9 mouse cellular contexts compared by ENCODE assay signal in genomic region chr4:58554359-58554838, GRCm38 (mm10). TPM values are rescaled to one million over a fixed set of nuclear protein-coding genes. Genes with fewer than 3 reads are reported as not detected.
A peak's percentile ranks its signal among the peaks of the same experiment; 100 is the strongest.
DNase-seq lines count a peak whose midpoint lies in the region; ATAC-seq and TF ChIP-seq lines count a peak whose summit lies in the region.
"Had no signal": no experiment of that assay in that cellular context is flagged by ENCODE, and none has a peak within 500 bp of the region (broad histone marks: within the 10 kb centered on the region; RNA-seq: fewer than 3 reads in every experiment).

No protein-coding gene starts in this region.

- peaks cover 31% of the 10 kb centered on the region for H3K4me1 ChIP-seq in midbrain, embryonic 10.5 days
- peaks cover 10% of the 10 kb centered on the region for H3K4me1 ChIP-seq in midbrain, embryonic 16.5 days (ENCODE audit: control insufficient read depth, insufficient read depth, low read length)
- peaks cover 15% of the 10 kb centered on the region; the same call in 1 of the 2 replicates for H3K4me1 ChIP-seq in intestine, embryonic 16.5 days (ENCODE audit: control insufficient read depth, insufficient read depth, low read length)
- peaks cover 2% of the 10 kb centered on the region; the same call in 1 of the 2 replicates for H3K4me1 ChIP-seq in small intestine, adult 2 months (ENCODE audit: control insufficient read depth, insufficient read depth, insufficient read length, low read length)

- ATAC-seq in midbrain, embryonic 16.5 days, result no peak
- no peak; the same call in 1 of the 2 replicates for ATAC-seq in intestine, embryonic 16.5 days

- H3K9me3 ChIP-seq in midbrain, embryonic 10.5 days (replicated peaks), result no peaks in the 10 kb centered on the region
- no peaks in the 10 kb centered on the region for H3K9me3 ChIP-seq in midbrain, embryonic 16.5 days (replicated peaks; ENCODE audit: control insufficient read depth, low read length, poor library complexity, severe bottlenecking)
- H3K9me3 ChIP-seq in intestine, embryonic 16.5 days (ENCODE audit: control insufficient read depth, low read length), result no peaks in the 10 kb centered on the region

- TF ChIP-seq POLR2A in small intestine, adult 2 months (IDR thresholded peaks at IDR 0.05; ENCODE audit: low read depth, low read length), result peak; percentile 30; the same call in 1 of the 2 replicates

- H3K4me3 ChIP-seq in midbrain, embryonic 10.5 days, result peak overlapping the region; percentile 77
- no peak overlapping the region for H3K4me3 ChIP-seq in midbrain, embryonic 16.5 days (ENCODE audit: low read depth, low read length)
- peak overlapping the region; percentile 79 for H3K4me3 ChIP-seq in intestine, embryonic 16.5 days (ENCODE audit: low read length)
- H3K4me3 ChIP-seq in small intestine, adult 2 months (ENCODE audit: low read depth, low read length), result peak overlapping the region; percentile 58

- H3K9ac ChIP-seq in midbrain, embryonic 16.5 days (ENCODE audit: low read depth, low read length), result no peak overlapping the region
- peak overlapping the region; percentile 91 for H3K9ac ChIP-seq in intestine, embryonic 16.5 days (ENCODE audit: low read depth, low read length)

- DNase-seq in frontal cortex, postnatal 36 days (ENCODE audit: low spot score in 2 of 2), result peak; percentile 22 to 53
- DNase-seq in frontal cortex, postnatal 14 days (ENCODE audit: low spot score in 2 of 2), result no peak
- peak; percentile 35 for DNase-seq in midbrain, embryonic 10.5 days (ENCODE audit: low spot score)
- DNase-seq in yolk sac, embryonic 10.5 days (ENCODE audit: low spot score), result no peak
- no peak for DNase-seq in layer of hippocampus, postnatal 10 days (ENCODE audit: low spot score in 2 of 2)
- DNase-seq: lung, postnatal 14 days had no signal

- H3K4me2 ChIP-seq in midbrain, embryonic 16.5 days (ENCODE audit: low read length), result no peak overlapping the region
- H3K4me2 ChIP-seq in intestine, embryonic 16.5 days (ENCODE audit: low read depth, low read length), result peak overlapping the region; percentile 79

- no peaks in the 10 kb centered on the region for H3K36me3 ChIP-seq in midbrain, embryonic 10.5 days
- H3K36me3 ChIP-seq in midbrain, embryonic 16.5 days (ENCODE audit: control insufficient read depth, insufficient read depth, low read length), result no peaks in the 10 kb centered on the region
- H3K36me3 ChIP-seq in intestine, embryonic 16.5 days (ENCODE audit: control insufficient read depth, insufficient read depth, low read length), result no peaks in the 10 kb centered on the region
- no peaks in the 10 kb centered on the region for H3K36me3 ChIP-seq in small intestine, adult 2 months (ENCODE audit: control insufficient read depth, insufficient read depth, low read length)

- WGBS in midbrain, embryonic 10.5 days, result 33% methylated on average over 10 of the region's 10 CpGs
- WGBS in midbrain, embryonic 16.5 days, result 43% methylated on average over 10 of the region's 10 CpGs
- 44% methylated on average over 10 of the region's 10 CpGs for WGBS in intestine, embryonic 16.5 days
- WGBS in small intestine, adult 2 months, result 24% methylated on average over 10 of the region's 10 CpGs

- H3K27me3 ChIP-seq in midbrain, embryonic 10.5 days (ENCODE audit: low read depth, poor library complexity, severe bottlenecking), result peaks cover 23% of the 10 kb centered on the region
- no peaks in the 10 kb centered on the region; the same call in 1 of the 2 replicates for H3K27me3 ChIP-seq in midbrain, embryonic 16.5 days (ENCODE audit: control insufficient read depth, insufficient read depth, low read depth, low read length)
- no peaks in the 10 kb centered on the region for H3K27me3 ChIP-seq in intestine, embryonic 16.5 days (replicated peaks; ENCODE audit: control insufficient read depth, insufficient read depth, low read length)
- H3K27me3 ChIP-seq in small intestine, adult 2 months (ENCODE audit: control insufficient read depth, insufficient read depth, low read length), result no peaks in the 10 kb centered on the region

- H3K27ac ChIP-seq in midbrain, embryonic 10.5 days (replicated peaks), result peak overlapping the region; percentile 89; the same call in 1 of the 2 replicates
- no peak overlapping the region for H3K27ac ChIP-seq in midbrain, embryonic 16.5 days (ENCODE audit: low read length)
- H3K27ac ChIP-seq in intestine, embryonic 16.5 days (ENCODE audit: low read length), result peak overlapping the region; percentile 94
- H3K27ac ChIP-seq in small intestine, adult 2 months (ENCODE audit: insufficient read depth, low read depth, low read length), result peak overlapping the region; percentile 99

- TF ChIP-seq CTCF in small intestine, adult 2 months (IDR thresholded peaks at IDR 0.05; ENCODE audit: extremely low read depth, insufficient read length, insufficient replicate concordance, low read depth, low read length), result no peak

RNA-seq across cellular contexts. Expression of gene Lpar1, which starts 0.7 kb away (rescaled TPM):
- 46.7 and 53.4 TPM in 2 replicates for polyA plus RNA-seq in midbrain, embryonic 10.5 days (2016; fragmentation: Nextera tagmentation; extraction: Ambion mirVana)
- 20.9 and 23.8 TPM in 2 replicates for polyA plus RNA-seq in midbrain, embryonic 16.5 days (2015; fragmentation: Nextera tagmentation; extraction: Ambion mirVana)
- 53.4 and 54.1 TPM in 2 replicates for polyA plus RNA-seq in intestine, embryonic 16.5 days (2015; fragmentation: Nextera tagmentation; extraction: Ambion mirVana)
- 32.1 and 47.0 TPM in 2 replicates for polyA plus RNA-seq in small intestine, adult 2 months (2012; rRNA removed)
- total RNA-seq in layer of hippocampus, postnatal 10 days (2021), result 1 to 10 TPM; 8.0 to 9.9 TPM

Comparison
In these comparisons a context has a peak if more than half of its experiments do, and no peak if none do; other contexts are left out.
1. DNase-seq: peak in frontal cortex, postnatal 36 days (2 of 2) and midbrain, embryonic 10.5 days (single experiment); none in frontal cortex, postnatal 14 days (0 of 2), yolk sac, embryonic 10.5 days (single experiment) and layer of hippocampus, postnatal 10 days (0 of 2).